In the genomic region with DNA sequence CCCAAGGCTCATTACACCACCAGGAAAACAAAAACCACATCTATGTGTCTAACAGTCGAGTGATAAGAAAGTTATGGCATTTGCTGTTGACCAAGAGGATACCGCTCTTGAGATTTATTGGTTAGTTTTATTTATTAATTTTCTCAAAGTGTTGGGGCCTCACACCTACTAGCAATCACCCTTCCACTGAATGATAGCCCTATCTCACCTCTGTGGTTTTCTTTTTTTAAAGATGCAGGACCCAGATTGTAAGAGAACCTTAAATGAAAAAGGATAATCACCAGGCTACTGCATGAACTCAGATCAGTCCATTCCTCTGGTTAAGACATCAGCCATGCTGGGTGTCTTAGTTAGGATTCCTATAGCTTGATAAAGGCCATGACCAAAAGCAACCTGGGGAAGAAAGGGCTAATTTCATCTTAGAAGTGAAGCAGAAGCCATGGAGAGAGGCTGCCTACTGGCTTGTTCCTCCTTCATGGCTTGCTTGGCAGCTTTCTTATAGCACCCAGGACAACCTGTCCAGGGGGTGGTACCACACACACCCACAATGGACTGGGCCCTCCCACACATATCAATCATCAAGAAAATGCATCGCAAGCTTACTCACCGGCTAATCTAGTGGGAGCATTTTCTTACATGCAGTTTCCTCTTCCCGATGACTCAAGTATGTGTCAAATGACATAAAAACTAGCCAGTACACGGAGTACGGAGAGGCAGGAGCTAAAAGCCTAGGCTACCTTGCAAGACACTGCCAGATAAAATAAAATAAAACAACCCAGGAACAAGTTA, we compare ENCODE assay signal across 1 mouse cellular context.
TF ChIP-seq lines count a peak whose summit lies in the region.

No protein-coding gene starts in this region.

TF ChIP-seq in MEL, 35 proteins besides CTCF, POLR2A, EP300 and RAD21 (continued from another document):
- no peak for TF ChIP-seq NRF1 (IDR thresholded peaks at IDR 0.05; ENCODE audit: insufficient read depth, low read depth, low read length, poor library complexity, severe bottlenecking)
- peak; percentile 48 for TF ChIP-seq GATA1 (IDR thresholded peaks at IDR 0.05; ENCODE audit: low read depth, low read length)
- TF ChIP-seq TAL1 (IDR thresholded peaks at IDR 0.05; ENCODE audit: low read length), result no peak
- no peak for TF ChIP-seq NELFE (IDR thresholded peaks at IDR 0.05; ENCODE audit: low read depth, low read length)
- no peak for TF ChIP-seq ZMIZ1 (IDR thresholded peaks at IDR 0.05; ENCODE audit: low read depth, low read length)
- TF ChIP-seq RCOR1 (IDR thresholded peaks at IDR 0.05; ENCODE audit: low read depth, low read length), result peak; percentile 56
- no peak for TF ChIP-seq USF1 (IDR thresholded peaks at IDR 0.05; ENCODE audit: low read depth, low read length)
- TF ChIP-seq POLR2AphosphoS5 (IDR thresholded peaks at IDR 0.05; ENCODE audit: borderline replicate concordance, low read depth, low read length), result no peak
- no peak for TF ChIP-seq UBTF (IDR thresholded peaks at IDR 0.05; ENCODE audit: borderline replicate concordance, insufficient read depth, low read depth, low read length)
- no peak for TF ChIP-seq ZNF384 (IDR thresholded peaks at IDR 0.05; ENCODE audit: low read depth, low read length)
- TF ChIP-seq SMC3 (IDR thresholded peaks at IDR 0.05; ENCODE audit: low read depth, low read length), result no peak
- 0 out of 2 replicates have a peak, but pooled peaks have one; percentile 40 for TF ChIP-seq MAFK (IDR thresholded peaks at IDR 0.05; ENCODE audit: borderline replicate concordance, low read depth, low read length)
- TF ChIP-seq MAZ (IDR thresholded peaks at IDR 0.05; ENCODE audit: low read depth, low read length), result no peak
- 0 out of 2 replicates have a peak, but pooled peaks have one; percentile 18 for TF ChIP-seq SIN3A (IDR thresholded peaks at IDR 0.05; ENCODE audit: low read length)
- no peak for TF ChIP-seq ELF1 (IDR thresholded peaks at IDR 0.05; ENCODE audit: low read depth, low read length)
- TF ChIP-seq HCFC1 (IDR thresholded peaks at IDR 0.05; ENCODE audit: low read depth, low read length), result no peak
- TF ChIP-seq TBP (IDR thresholded peaks at IDR 0.05; ENCODE audit: low read depth, low read length), result no peak
- TF ChIP-seq CHD2 (IDR thresholded peaks at IDR 0.05; ENCODE audit: low read length), result no peak
TF ChIP-seq in MEL: peak in this region for 8.
